Mouse (Mus musculus) 416B (cell line): ENCODE measurements around the gene Tmem229b.
A peak's percentile ranks its signal among the peaks of the same experiment; 100 is the strongest.
"Not testable (repeated sequence)": the region's sequence is repeated elsewhere in the genome, so short reads cannot be mapped to it uniquely, and the experiment has no call there.

Source experiments
- DNase-seq: peaks from one replicate; pipeline ENCODE4 v3.0.0; 2011; ENCODE audit warnings: low read depth

The Tmem229b gene

DNA sequence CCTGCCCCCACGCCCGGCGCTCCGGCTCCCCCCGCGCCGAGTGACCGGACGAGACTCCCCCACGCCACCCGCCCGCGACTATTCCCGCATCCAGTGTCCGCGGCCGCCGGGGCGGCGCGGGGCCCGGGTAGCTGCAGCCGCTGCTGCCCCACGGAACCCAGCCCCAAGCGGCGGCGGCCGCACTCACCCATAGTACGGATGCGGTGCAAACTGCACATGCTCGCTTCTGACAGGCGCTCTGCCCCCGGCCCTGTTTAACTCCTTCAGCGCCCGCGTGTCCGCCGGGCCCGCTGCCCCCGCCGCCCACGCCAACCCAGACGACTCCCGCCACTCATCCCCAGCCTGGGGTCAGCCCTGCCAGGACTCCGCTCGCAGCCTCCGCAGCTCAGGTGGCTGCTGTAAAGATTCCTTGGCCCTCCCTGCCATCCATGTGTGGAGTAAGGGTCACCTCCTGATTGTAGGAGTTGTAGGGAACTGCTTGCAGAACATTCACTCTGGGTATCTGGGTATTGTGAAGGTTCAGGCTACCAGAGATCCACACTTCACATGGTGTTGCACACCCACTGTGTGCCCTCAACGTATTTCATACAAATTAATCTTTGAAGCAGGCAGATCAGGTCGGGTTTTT, at the start of gene Tmem229b:
TSS of gene Tmem229b (minus strand) at position 502 of the 628 bp plus-strand sequence.
- peak; percentile 46 for DNase-seq

DNA sequence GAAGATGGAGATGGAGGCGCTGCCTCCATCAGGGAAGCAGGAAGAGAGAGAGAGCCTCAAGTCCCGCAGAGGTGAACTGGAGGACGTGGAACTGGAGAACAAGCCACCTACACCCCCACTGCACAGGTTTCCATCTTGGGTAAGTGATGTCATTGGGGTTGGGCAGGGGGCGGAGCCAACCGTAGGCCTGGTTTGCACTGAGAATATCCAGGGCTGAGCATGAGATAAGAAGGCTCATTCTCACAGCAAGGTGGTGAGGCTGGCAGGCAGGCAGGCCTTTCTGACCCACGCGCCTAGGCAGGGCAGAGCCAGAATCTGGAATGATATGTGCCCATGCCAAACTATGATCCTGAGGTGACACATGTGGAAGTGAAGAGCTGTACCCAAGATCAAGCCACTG, 47.8 kb upstream of the Tmem229b start:
- peak; percentile 6 for DNase-seq

DNA sequence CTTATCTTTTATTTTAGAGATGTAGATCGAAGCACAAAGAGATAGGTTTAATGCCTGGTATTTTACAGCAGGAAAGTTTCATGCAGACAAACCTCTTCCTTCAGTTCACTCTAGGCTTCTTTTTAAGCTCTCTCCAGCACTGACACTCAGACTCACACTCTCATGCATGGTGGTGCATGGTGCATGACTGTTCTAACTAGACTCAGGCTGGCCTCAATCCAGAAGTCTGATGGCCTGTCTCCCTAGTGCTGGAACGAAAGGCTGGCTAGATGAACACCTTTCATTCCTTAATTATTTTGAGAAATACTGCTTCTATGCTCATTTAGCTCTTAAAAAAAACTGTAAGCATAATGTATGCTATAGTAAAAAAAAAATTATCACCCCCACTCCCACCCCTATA, 44.6 kb upstream of the Tmem229b start:
- DNase-seq = no peak

DNA sequence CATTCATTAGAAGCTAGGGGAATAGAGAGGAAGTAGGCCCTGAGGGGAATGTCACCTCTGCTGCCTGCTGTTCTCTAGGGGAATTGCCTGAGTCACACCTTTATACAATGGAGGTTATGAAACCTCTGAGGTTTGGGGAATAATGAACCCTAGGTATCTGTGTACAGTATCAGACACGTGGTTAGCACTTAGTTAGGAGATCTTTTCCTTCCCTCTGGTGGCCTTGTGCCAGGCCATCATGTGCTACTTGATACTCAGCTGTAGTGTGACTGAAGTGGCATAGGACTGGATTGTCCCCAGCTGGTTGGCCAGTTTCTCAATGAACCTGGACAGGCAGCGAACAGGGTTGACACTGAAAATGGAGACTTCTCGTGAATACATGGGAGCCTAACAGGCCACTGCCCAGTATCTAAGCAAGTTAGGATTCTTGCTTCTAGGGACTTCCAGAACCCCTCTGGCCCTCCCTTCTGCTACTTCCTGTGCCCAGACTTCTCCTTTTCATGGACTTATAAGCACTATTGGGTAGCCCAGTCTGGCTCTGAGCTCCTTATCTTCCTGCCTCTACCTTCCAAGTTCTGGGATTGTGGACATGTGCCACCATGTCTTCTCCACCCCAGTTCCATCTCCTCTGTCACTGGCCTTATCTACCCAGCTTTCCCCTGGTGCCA, 43.3 kb upstream of the Tmem229b start:
- DNase-seq = peak; percentile 40

DNA sequence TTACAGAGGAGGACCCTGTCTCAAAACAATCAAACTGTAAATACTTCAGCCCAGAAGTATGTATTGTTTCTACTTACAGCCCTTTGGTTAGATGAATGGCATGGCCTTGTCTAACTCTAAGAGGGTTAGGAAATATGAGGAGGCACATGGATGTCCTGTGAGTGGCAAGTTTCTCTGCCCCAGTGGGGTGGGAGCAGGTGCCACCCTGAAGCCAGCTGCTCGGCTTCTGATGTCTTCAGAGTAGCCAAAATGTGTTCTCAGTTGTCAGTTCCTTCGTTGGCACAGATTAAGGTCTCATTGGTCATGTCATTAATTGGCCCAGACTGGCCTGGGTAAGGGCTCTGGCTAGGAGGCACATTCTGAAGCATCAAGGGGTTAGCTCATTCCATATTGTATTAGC, 42.4 kb upstream of the Tmem229b start:
- DNase-seq = no peak

DNA sequence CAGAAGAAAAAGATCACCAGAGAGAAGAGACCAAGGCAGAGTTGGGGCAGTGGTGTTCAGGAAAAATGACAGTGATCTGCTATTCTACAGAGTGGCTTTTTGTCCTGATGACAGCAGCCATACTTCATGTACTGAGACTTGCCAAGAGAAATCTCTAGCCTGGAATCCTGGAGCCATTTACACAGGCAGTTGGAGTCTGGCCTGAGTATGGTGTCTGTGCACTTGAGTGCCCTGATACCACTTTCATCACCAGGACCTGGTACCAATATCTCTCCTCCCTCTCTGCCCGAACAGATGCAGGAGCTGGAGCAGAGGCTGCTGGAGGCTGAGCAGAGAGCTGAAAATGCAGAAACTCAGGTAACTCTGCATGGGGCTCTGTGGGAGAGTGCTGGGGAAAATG, 41.5 kb upstream of the Tmem229b start:
- DNase-seq = no peak

DNA sequence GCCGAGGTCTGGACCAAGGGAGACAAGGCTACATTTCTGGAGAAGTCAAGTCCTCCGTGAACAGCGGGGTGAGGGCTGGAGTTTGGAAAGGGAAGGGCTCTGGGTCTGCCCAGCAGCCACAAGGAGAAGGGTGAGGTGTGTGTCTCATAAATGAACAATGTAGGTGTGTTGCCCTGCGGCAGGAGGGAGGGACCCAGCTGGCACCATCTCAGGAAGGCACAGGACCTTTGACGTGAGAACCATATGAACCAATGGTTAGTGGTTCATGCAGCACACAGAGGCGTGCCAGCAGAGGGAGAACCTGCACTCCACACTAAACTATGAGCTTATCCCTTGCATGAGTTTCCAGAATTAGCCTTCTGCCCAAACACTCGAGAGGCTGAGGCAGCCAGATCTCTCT, 39.8 kb upstream of the Tmem229b start:
- DNase-seq = no peak

DNA sequence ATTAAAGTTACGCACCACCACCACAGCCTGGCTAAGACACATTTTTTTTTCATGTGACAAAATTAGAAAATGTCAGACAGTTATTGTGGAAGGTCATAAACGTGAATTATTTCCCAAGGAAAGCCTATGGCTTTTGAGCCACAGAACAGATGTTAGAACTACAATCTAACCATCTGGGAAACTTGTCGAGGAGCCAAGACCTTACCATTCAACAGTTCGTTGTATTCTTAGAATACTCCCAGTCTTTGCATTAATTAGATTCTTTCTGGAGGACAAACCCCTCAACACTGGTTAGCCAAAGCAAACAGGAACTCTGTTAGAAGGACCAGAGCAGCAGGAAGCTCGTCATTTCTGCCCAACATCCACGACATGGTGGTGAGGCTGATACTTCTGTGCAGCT, 38.7 kb upstream of the Tmem229b start:
- no peak for DNase-seq

DNA sequence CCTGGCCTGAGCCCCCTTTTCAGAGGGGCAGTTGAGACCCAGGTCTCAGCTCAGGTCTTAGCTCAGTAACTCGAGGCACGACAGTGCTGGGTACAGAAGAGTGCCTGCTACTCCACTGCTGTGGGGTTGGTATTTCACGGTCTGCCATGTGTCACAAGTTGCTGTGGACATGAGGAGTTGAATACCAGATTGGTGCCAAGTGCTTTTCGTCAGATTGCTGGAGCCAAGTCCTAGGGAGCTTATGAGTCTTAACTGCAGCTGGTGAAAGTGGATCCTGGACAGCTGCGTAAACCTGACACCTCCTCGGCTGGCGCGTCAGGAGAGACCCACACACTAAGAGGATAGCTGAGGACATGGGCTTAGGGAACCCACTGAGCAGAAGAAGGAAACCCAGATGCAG, 37.2 kb upstream of the Tmem229b start:
- no peak for DNase-seq

DNA sequence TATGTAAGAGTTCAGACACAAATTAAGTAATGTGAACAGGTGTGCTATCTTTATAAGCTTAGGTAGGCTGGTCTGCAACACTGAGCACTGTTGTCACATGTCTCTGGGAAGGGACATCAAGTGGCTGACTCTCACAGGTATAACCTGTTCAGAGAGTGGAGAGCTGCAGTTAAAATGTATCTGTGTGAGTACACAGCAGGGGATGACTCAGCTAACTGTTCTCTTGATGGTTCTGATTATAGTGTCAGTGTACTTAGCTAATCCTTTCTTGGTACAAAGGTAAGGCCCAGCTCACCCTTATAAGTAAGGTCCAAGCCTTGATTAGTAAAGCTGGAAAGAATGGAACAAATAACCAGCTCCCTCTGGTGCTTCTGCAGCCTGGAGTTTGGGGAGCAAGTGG, 34.0 kb upstream of the Tmem229b start:
- peak; percentile 20 for DNase-seq

DNA sequence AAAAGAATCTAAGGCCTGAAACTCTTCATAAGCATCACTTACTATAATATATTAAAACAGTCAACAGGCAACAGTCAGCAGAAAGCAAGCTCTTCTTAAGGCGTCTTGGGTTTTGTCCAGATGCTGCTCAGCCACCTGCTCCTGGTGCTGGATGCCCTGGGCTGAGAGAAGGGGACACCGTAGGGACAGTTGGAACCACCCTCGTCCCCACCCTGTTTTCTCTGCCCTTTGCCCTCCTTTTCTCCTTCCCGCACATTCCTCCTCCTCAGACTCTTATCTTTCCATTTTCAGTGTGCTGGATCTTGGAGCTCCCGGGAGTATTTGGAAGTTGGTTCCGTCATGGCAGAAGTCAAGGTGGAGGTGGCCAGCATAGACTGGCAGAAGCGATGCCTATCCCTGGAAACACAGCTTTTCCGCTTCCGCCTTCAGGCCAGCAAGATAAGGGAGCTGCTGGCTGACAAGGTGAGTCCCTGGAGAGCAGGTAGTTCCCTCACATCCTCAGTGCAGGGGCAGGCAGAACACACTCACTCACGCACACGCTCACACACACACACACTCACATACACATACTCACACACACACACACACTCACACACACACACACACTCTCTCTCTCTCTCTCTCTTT, 32.9 kb upstream of the Tmem229b start:
- DNase-seq = no peak

DNA sequence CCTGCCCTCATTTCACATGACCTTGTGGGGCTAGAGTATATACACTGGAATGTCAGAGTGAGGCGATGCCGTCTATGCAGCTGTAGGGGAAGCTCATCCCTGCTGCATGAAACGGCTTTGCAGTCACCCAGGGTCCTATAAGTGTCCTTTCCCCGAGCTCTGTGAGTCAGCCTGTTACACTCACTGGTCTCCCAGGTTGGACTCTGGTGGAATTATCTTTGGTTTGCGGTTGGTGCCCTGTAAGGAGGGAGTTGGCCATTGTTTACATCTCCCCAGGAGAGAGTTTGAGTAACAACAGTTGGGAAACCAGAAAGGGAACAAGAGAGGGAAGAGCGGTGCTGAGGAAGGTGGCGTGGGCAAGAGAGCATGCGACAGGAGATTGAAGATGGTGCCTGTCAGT, 32.3 kb upstream of the Tmem229b start:
- DNase-seq = no peak

DNA sequence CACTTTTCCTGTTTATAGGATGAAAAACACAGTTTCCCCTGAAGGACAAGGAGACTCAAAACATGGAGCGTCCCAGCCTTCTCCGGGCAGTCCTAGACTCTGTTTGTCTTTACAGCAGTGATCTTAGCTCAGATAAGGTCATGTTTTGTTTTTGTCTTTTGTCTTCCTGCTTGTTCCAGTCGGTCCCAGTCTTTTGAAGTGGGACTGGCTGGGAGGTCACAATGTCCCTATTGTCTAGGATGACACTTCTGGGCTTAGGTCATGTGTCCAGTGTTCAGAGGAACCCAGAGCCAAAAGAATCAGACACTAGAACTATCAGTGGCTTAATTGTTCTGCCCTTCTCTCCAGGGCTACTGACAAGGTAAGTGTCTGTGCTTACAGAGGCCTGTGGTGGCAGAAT, 27.9 kb upstream of the Tmem229b start:
- DNase-seq = no peak

DNA sequence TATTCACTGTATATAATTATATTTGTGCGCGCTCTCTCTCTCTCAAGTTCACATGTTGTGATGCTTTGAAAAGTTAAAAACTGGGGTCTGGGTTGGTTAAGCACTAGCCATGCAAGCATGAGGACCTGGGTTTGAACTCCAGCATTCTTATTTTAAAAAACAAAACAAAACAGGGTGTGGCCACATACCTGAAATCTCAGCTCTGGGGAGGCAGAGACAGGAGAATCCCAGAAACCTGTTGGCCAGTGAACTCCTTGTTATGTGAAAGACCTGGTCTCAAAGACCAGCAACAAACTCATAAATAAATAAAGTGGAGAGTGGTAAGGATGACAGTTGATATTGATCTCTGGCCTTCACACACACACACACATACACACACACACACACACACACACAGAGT, 26.9 kb upstream of the Tmem229b start:
- no peak for DNase-seq

DNA sequence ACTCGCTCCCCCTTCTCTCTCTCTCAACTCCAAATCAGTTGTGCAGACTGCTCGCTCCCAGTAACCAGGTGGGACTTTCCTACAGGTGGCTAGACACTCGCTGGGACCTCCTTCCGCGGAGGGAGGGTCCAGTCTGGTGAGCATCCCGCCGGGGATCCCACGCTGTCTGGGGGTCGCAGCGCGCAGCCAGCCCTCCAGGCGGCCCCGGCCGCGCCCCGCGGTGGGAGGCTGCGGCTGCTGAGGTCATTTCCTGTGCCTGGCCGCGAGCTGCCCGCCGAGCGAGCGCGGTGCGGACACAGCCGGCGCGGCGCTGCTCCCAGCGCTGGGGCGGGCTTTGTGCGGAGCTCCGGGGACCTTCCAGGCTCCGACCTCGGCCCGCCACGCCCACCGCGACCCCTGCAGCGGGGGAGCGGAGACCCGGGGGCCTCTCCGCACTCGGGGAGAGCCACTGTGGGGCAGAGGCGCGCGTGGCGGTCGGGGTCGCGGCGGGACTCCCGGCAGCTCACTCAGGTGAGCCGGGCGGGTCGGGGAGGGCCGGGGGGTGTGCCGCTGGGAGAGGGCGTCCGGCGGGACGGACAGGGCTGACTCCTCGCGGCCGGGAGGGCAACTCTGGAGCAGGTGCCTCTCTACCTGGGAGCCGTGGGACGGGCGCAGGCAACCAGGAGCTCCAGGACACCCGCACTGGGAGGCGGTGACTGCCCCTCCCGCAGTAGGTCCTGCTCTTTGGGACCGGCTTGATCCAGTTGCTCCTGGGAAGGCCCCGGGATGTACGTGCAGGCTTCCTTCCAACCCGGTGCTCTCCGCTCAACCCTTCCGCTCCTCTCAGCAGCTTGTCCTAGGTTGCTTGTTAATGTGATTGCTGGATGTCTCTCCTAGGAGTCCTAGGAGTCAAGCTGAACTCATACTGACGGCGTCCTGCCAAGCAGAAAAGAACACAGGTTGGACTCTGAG, 21.8 kb upstream of the Tmem229b start, which contains the start of gene Plekhh1:
TSS of gene Plekhh1 (plus strand) at position 253 of the 951 bp plus-strand sequence.
- DNase-seq = no peak

DNA sequence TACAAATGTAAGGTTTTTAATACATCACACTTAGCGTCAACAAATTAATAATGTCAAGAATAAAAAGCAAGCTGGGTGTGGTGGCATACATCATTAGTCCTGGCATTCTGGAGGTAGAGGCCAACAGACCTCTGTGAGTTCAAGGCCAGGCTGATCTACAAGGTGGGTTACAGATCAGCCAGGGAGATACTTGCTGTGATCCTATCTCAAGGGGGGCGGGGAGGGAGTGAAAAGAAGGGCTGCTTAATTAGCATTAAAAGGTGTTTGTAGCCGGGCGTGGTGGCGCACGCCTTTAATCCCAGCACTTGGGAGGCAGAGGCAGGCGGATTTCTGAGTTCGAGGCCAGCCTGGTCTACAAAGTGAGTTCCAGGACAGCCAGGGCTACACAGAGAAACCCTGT, 20.1 kb upstream of the Tmem229b start:
- not testable (repeated sequence) for DNase-seq

DNA sequence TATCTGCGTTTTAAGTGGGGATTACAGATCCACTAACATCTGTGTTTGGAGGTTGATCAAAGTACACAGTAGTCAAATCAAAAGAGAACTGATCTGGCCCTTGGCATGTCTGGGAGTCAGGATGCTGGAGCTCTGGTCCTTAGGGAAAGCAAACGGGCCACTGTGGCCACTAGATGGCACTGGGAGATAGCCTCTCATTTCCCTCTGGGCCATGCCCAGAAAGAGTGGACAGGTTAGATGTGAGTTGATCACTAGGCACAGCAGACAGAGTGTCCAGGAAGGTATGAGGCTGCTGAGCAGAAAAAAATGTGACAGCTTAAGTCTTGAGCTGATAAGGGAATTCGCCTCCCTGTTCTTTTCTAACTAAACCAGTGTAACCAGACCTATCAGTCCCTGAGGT, 15.5 kb upstream of the Tmem229b start:
- DNase-seq = peak; percentile 69

DNA sequence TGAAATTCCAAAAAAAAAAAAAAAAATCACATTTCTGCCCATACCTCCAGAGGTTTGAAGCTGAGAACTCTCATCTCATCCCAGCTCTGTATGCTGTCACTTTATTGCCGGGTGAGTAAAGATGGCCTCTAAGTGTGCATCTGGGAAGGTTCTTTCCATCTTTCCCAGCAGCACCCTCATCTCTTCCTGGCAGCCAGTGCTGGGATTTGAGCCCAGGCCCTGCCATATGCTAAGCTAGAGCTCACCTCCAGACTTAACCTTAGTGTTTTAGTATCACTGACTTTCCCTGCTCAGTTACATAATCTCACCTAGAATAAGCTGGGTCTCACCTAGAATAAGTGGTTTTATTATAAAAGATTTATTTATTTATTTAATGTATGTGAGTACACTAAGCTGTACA, 14.5 kb upstream of the Tmem229b start:
- DNase-seq = no peak

DNA sequence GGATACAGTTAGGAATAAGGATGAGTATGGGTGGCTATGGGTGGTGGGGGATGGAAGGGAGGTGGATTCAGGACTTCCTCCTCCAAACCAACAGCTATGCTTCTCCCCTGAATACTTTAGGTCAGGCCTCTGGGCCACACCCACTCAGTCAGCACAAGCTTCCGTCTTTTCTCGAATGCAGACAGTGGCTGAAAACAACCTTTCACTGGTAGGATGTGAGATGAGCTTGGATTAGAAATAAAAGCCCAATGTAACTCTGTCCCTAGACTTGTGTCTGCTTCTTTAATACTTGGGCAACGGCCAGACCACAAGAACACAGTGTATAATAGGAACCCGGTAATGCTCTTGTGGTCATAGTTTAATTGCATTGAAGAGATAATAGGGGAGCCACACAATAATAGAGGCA, 10.6 kb upstream of the Tmem229b start:
- DNase-seq = peak; percentile 83

DNA sequence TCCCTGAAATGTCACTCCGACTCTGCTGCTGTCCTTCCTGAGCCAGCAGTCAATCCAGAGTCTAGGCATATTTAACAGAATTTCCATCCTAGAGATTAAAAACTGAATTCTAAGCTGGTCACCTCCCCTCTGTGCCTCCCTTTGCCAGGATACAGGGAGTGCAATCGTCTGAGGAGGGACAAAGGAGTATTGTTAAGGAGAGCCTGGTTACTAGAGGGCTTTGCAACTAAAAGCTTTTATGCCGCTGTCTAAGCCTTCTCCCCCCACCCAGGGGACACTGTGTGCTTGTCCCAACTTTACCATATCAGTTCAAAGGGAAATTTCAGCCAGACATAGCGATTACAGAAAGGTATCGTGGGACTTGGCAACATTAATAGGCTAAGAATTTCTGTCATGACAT, 8.7 kb upstream of the Tmem229b start:
- no peak for DNase-seq

DNA sequence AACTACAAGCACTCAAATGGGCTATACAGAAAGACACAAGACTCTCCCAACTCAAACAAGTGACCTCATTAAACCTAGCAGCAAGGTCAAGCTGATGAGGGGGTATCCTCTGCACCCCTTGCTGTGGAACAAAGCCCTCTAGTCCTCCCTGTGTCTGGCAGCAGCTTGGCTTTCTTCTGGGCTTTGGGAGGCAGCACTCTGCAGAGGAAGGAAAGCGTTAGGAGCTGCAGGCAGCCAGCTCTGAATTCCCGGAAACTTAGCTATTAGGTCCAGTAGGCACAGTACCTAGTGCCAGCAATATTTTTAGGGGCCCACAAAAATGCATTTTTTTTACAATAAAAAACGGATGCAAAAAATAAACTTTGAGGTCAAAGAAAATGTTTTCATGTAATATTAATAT, 3.1 kb upstream of the Tmem229b start:
- no peak for DNase-seq

DNA sequence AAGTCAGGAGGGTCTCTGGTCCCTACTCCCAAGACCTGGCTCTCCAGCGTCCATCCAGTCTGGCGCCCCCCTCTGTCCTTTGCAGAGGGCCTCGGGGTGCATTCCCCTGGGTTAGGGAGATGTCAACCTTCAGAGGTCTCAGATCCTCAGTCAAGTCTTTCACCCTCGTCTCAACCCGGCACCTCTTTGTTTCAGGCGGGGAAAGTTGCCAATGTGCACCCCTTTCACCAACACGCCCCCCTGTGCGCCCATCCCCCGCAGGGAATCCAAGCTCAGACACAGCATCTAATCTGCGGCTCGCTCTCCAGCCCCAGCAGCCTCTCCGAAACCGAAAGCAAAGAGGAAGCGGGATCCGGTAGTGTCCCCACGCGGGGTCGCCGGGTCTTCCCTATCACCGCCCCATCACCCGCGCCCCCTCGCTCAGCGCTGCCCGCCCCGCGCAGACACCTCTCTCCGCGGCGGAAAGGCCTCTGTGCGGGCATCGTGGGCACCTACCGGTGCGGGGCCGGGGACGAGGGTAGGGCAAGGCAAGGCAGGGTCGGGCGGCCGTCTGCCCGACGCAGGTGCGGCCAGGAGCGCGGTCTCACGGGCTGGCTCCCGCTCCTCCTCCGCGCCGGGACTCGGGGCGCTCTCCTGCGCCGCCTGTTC, 825 bp downstream of the Tmem229b start:
- peak; percentile 63 for DNase-seq
